Mouse (Mus musculus) layer of hippocampus, adult 8-10 months (tissue): ENCODE measurements around the gene Ranbp17. TPM values are rescaled to one million over a fixed set of nuclear protein-coding genes. Genes with fewer than 3 reads are reported as not detected.

Source experiments
- DNase-seq, 2 experiments: peaks; one replicate each; pipeline ENCODE4 v3.0.0; 2022; ENCODE audit warnings: low spot score in 2 of 2
- total RNA-seq, 4 experiments: library from RNA; stranded (reverse); gene quantifications; 2 replicates each; pipeline ENCODE4 v1.2.4; 2022

The Ranbp17 gene
- total RNA-seq, 4 experiments from 2014 or later: 7.3 to 10.9 (median 9.0) TPM

DNA sequence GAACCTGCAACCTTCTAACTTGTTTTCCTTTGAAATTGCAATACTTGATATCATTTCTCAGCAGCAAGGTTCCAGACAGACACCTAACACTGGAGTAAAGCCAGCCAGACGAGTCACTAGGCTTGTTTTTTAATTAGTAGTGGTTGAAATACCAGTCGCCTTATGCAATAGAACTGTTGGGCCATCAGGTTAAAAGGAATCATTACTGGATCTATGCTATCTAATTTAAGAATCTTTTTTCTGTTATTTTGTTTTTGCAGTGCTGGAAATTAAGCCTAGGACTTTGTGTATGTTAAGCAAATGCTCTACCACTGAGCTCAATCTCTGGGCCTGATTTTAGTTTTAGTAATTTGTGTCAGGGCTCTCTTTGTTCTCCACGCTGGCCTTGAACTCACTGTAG is 91.3 kb downstream of the Ranbp17 start:
- DNase-seq: no peak

DNA sequence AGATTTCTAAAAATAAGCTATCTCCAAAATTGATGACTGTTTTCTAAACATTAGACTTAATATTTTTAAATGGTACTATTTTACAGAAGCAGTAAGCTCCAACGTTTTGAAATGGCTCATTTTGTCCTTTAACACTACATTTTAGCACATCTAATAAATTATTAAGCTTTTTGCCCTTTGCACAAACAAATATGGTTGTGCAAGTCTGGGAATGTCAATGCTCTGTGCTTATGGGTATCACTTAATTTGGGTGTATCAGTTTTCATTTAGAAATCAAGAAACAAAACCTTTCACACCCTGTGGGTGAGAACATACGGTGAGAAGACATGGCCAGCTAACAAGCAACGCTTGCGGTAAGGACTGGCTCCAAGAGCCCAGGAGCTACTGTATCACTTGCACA is 108.9 kb downstream of the Ranbp17 start:
- no peak for DNase-seq

GRCm38 (mm10) chr11:33399346-33399745 is 114.2 kb downstream of the Ranbp17 start:
- DNase-seq: no peak

- DNase-seq: no peak
Measured at GRCm38 (mm10) chr11:33398701-33399100, 114.8 kb downstream of the Ranbp17 start.

GRCm38 (mm10) chr11:33396275-33396674 is 117.3 kb downstream of the Ranbp17 start:
- DNase-seq: no peak

GRCm38 (mm10) chr11:33394093-33394492 is 119.5 kb downstream of the Ranbp17 start:
- no peak for DNase-seq

- no peak for DNase-seq
Measured at GRCm38 (mm10) chr11:33388685-33389084, 124.9 kb downstream of the Ranbp17 start.

- no peak for DNase-seq
Measured at GRCm38 (mm10) chr11:33361867-33362266, 151.7 kb downstream of the Ranbp17 start.

DNA sequence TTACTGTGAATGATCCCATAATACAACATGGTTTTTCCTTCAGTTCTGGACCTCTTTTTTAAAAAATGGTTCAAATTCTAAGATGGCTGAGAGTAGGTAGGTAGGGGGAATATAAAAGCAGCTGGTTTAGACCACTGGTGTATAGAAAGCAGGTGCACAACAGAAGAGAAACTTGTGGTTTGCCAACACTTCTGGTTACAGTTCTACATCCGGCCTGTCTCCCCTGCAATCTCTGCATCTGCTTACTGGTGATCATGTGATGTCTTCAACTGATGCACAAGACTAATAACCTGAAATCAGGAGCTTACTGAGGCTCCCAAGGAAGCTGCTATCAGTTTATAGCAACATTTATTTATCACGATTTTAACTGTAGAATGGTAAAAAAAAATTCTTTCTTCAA is 164.3 kb downstream of the Ranbp17 start:
- no peak for DNase-seq

- no peak for DNase-seq
Measured at GRCm38 (mm10) chr11:33342061-33342460, 171.5 kb downstream of the Ranbp17 start.

DNA sequence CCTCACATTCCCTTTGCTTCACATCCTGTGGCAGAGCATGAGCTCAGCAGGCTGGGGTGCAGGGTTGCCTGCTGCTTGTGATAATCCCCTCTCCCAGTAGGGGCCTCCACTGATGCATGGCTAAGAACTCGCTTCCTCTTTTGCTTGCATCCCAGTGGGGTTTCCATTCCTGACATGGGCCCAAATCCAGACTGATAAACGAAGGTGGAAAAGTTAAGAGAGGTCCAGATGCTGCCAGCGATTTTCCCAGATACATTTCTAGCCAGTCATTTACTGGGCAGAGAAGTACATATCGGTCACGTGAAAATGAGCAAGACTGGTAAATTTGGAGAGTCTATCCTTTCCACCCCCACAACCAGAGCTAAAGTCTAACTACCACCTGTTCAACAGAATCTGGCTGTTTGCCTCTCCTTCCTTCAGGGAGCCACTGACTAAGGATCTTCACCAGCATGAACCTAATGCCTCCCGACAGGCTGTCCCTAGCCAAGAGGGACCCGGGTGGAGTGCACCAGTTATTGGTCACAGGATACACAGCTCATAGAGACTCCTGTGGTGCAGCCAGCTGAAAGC is 176.9 kb downstream of the Ranbp17 start:
- peak; percentile 6 to 24 for DNase-seq

- DNase-seq: no peak
Measured at GRCm38 (mm10) chr11:33335616-33336015, 177.9 kb downstream of the Ranbp17 start.

DNA sequence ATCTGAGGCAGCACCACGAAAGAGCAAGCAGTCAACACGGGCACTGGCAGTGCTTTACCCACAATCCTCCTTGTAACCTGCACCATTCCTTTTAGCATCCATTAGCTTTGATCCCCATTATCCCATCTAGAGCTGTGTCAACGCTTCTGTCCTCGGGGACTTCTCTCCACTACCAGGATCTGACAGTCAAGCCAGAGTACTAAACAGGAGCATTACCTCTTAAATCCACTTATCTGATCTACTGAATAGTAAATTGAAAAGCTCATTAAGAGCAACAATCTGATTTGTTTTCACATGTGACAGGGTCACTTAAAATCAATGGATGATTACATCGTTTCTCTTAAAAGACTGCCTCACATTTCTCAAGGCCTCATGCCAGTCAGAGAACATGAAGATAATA is 181.4 kb downstream of the Ranbp17 start:
- no peak for DNase-seq

DNA sequence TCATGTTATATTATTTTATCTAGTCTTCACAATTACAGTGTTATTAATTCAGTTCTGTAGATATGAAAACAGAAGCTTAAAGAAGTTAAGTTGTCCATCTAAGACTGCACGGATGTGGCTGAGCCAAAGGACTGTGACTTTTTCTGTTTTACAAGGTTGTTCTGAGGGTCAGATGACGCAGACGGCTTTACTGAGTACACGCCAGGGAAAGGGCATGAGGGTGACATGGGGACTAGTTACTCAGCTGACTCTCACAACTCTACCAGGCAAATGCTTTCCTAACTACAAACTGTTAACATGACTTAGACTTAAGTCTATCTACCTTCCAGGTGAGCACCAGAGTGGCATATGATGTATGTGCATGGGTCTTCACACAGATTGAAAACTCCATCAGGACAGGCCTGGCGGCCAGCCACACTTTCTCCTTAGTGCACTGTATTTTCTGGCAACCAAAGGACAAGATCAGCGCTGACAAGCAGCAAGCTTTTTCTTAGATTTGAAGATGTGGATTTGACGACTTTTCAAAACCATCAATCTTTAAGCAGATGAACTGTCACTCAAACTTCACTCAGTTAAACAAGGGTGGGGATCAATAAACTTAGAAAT is 194.4 kb downstream of the Ranbp17 start:
- DNase-seq: no peak

DNA sequence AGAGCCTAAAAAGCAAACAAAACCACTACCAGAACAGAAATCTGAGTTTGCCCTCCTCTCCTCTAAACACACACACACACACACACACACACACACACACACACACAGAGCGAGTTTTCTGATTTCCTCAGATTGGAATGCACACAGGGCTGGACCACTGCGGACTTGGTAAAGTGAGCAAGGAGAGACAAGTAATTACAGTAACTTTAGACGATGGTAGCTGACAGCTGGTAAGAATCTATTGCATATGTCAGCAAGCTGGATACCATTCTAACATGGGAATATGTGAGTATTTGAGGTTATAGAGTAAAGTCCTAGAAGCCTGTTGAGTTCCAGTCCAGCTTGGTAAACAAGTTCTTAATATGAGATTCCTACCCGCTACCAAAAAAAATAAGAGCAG is 204.0 kb downstream of the Ranbp17 start:
- DNase-seq: no peak

DNA sequence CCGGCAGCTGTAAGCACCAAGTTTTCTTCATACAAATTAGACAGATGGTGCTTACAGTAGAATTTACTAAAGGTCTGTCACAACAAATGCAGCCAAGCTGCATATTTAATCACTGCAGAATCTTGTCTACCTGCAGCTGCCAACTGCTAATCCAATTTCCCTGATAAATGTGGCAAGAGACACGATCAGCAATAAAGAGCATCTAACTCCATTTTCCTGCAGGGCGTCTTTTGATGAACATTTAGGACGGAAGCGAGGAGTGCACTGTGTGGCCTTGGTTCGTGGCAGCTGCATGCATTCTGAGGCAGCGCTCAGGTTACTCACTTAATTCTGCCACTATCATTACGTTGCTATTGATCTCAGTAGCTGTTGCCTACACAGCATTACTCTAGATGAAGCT is 212.7 kb downstream of the Ranbp17 start:
- no peak for DNase-seq

DNA sequence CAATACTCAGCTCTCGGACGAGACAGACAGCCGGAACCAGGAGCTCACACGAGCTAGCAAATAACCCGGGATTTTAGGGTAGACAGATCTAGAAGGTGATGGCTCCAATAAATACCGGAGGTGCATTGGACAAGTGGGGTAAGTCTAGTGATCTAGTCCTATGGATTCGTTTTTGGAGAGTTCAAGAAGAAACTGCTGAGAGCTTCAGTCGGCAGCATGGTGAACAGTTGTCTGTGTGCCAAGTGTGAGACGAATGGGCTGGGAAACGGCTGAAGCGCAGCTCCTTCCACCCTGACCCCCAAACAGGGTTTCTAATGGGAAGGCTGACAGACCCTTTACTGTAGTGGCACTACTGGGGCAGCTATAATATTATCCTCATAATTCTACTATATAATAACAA is 214.2 kb downstream of the Ranbp17 start:
- DNase-seq: no peak

- no peak for DNase-seq
Measured at GRCm38 (mm10) chr11:33297121-33297520, 216.4 kb downstream of the Ranbp17 start.

GRCm38 (mm10) chr11:33295422-33295821 is 218.1 kb downstream of the Ranbp17 start:
- DNase-seq: no peak

DNA sequence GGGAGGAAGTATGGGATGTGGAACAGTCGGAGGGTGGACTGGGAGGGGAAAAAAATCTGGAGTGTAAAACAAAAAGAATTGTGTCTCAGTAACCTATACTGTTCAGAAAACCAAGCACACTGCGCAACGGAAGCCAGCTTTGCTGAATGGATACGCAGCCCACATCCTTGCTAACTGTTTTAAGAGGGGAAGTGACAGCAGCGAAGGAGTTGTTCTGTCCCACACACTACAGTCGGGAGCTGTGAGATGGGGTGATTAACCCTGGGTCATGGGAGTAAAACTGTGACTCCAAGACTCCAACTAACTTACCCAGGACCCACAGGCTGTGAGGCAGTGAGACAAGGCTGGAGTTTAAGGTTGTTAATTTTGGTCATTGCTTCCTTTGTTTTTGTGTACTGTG is 219.5 kb downstream of the Ranbp17 start:
- DNase-seq: no peak

- DNase-seq: no peak
Measured at GRCm38 (mm10) chr11:33278571-33278970, 235.0 kb downstream of the Ranbp17 start.

DNA sequence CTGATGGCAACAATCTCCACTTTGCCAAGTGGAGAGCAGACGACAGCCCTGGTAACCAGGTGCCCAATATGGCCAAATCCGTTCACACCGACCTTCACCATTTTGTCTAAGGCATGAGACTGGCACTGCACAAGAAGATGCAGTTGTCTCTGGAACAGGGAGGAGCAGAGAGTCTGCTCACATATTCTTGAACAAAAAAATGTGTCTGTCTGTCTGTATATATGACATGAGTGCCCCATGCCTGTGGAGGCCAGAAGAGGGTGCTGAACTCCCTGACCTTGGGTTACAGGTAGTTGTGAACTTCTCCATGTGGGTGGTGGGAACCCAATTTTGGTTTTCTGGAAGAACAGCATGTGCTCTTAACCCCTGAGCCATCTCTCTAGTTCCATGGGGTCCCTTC is 236.9 kb downstream of the Ranbp17 start, which contains the start of gene Gm12117:
Gene Gm12117 (minus strand): TSS at position 101 of the 400 bp plus-strand sequence.
- no peak for DNase-seq

DNA sequence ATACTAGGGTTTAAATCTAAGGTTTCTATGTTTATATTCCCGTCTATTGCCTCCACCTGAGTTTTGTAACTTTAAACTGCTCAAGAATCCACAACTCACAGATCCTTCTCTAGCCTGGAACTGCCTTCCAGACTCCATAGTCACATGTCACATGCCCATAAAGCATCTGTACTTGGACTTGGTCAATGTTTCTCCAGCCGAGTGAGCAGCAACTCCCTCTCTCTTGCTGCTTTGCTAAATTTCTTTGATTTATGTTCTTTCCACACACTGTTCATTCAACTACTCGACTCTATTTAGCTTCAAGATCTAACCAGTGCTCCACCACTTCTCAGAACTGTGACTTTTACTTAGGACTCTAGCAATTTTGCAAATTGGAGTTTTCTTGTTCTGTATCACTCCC is 238.7 kb downstream of the Ranbp17 start:
- no peak for DNase-seq
